Mouse (Mus musculus) mouse trophoblast stem cell (cell line): ENCODE measurements around the gene Arap1.

ENCODE experiments used
- in situ Hi-C, 2 experiments: fragments of 300-500 bp; cut with MseI, MboI; formaldehyde crosslinking; loops; 2 replicates in 1 of 2; 3 replicates in 1 of 2; pipeline ENCODE4 v1.15.1; 2025

Gene Arap1

GRCm38 (mm10) chr7:101362791-101363191 lies 14.9 kb downstream of the Arap1 start:
- in situ Hi-C loops = no loop called here

GRCm38 (mm10) chr7:101363914-101364313 lies 16.0 kb downstream of the Arap1 start:
- in situ Hi-C loops = no loop called here

GRCm38 (mm10) chr7:101367901-101368852 lies 20.3 kb downstream of the Arap1 start:
- in situ Hi-C loops = no loop called here

- in situ Hi-C loops = no loop called here
These were observed 21.8 kb downstream of the Arap1 start for GRCm38 (mm10) chr7:101369666-101370065.

- in situ Hi-C loops = no loop called here
These were observed 25.2 kb downstream of the Arap1 start for GRCm38 (mm10) chr7:101373082-101373481.

GRCm38 (mm10) chr7:101374155-101374554 lies 26.3 kb downstream of the Arap1 start:
- in situ Hi-C loops = no loop called here

GRCm38 (mm10) chr7:101376701-101377340 lies 29.0 kb downstream of the Arap1 start:
- in situ Hi-C loops = no loop called here

GRCm38 (mm10) chr7:101377741-101378262 lies 29.9 kb downstream of the Arap1 start:
- in situ Hi-C loops = no loop called here

- in situ Hi-C loops = no loop called here
These were observed 30.4 kb downstream of the Arap1 start for GRCm38 (mm10) chr7:101378285-101378684.

GRCm38 (mm10) chr7:101378796-101379465 lies 31.1 kb downstream of the Arap1 start:
- in situ Hi-C loops = no loop called here

GRCm38 (mm10) chr7:101379732-101380131 lies 31.9 kb downstream of the Arap1 start:
- in situ Hi-C loops = no loop called here

- in situ Hi-C loops = no loop called here
These were observed 33.6 kb downstream of the Arap1 start for GRCm38 (mm10) chr7:101381512-101381911.

- in situ Hi-C loops = no loop called here
These were observed 34.5 kb downstream of the Arap1 start for GRCm38 (mm10) chr7:101382378-101382777.

- in situ Hi-C loops = no loop called here
These were observed 35.9 kb downstream of the Arap1 start for GRCm38 (mm10) chr7:101383756-101384155.

- in situ Hi-C loops = no loop called here
These were observed 37.1 kb downstream of the Arap1 start for GRCm38 (mm10) chr7:101384931-101385330.

- in situ Hi-C loops = no loop called here
These were observed 37.5 kb downstream of the Arap1 start for GRCm38 (mm10) chr7:101385331-101385733.

GRCm38 (mm10) chr7:101385866-101386452 lies 38.1 kb downstream of the Arap1 start:
- in situ Hi-C loops = no loop called here

- in situ Hi-C loops = no loop called here
These were observed 41.4 kb downstream of the Arap1 start for GRCm38 (mm10) chr7:101389256-101389655.

GRCm38 (mm10) chr7:101391909-101392479 lies 44.1 kb downstream of the Arap1 start:
- in situ Hi-C loops = no loop called here

GRCm38 (mm10) chr7:101393015-101393414 lies 45.1 kb downstream of the Arap1 start:
- in situ Hi-C loops = no loop called here
